Mouse (Mus musculus) naive thymus-derived CD4-positive, alpha-beta T cell, adult 2 months (primary cell): ENCODE measurements around the gene Gpr26.

ENCODE experiments used
- DNase-seq: peaks from one replicate; pipeline ENCODE4 v3.0.0-alpha.2; 2011; ENCODE audit warnings: low read depth

Gene Gpr26

DNA sequence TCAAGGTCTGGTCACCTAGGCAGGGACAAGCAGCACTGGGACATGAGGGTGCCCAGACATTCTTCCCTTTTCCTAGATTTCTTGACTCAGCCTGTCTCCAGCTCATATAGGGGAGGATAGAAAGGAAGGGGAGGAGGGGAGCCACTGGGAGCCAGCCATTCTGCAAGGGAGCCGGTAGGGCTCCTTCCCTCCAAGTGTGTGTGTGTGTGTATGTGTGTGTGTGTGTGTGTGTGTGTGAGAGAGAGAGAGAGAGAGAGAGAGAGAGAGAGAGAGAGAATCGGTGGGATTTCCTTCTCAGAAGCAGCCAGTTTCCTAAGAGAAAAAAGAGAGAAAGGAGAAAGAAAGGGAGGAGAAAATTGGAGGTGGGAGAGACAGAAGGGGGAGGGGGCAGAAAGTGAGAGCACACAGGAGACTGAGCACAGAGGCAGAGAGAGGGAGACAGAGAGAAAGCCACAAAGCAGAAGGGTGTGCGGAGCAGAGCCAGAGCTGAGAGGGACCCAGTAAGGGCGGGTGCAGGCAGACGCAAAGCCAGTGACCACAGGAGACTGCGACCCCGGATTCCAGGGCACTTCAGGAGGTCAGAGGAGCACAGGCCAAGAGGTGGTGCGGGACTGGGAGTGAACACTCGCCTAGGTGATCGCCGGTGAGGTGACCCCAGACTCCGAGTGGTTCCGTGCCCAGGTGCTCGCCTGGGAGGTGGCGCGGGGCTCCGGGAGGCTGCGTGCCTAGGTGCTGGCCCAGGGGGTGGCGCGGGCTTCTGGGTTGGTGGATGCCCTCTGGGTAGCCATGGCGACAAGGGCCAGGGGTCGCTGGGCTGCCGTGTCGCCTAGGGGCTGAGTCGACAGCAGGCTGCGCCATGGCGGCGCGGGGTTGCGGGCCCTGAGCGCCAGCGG is at the start of gene Gpr26:
Gene Gpr26 (plus strand): TSS at position 438 of the 893 bp plus-strand sequence.
- DNase-seq: no peak

DNA sequence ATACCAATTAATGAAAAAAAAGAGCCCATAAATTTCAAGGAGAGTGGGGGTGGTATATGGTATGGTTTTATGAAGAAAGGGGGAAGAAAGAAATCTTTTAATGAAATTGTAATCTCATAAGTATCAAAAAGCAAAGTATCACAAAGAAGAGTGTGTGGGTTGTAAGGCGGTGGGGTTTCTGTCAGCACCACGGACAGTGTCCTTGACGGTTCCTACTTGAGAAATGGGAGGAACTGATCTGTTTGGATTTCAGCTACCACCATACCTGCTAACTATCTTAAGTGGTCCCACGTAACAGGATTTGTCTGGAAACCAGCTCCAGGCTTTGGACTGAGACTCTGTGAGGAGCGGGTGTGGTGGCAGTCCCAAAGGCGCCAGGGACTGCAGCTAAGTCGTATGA is 48.9 kb upstream of the Gpr26 start:
- DNase-seq: no peak

DNA sequence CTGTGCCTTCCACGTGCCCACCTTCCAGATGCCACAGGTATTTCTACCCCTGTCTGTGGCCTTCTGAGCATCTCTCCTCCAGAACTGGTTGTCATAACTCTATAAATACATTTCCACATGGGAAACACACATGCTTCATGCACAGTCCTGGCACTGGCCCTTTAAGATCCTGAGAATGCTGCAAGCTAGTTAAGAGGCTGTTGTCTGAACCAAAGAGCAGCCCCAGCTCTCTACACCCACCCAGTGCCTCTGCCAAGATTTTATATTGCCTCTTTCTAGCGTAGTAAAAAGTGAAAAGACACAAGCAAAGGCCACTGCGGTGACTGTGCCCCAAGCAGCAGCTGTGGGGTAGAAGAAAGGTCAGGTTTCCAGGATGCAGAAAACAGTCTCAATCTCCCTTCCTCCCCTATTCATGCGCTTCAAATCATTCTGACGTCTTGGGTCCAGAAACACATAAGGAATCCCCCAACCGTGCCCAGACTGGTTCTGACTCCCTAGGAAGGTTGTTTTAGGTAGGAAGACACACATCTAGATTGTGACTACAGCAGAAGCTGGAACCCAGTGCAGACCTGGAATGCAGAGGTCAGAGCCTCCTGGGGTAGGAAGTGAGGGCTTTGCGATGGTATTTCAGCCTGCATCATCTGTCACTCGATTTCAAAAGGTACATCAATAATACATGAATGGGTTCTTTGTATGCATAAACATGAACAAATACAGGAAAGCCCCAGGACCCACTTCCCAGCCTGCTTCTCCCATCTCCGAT is 38.8 kb upstream of the Gpr26 start:
- no peak for DNase-seq

DNA sequence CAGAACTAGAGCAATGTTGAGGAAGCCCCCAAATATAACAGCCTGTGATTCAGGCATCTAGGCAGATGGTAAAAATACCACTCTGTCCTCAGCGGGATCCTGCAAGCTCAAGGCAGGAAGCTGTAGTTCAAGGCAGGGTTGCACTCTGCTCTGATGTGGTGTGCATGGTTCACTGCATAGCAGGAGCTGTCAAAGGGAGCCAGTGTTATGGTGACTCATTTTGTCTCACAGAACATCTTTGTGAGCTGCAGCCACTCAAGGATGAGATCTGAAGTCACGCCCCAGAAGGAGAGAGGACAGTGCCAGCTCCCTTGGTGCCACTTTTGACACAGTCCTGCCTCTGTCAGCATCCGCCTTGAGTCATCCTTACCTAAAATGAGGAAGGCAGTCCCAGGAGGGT is 28.6 kb upstream of the Gpr26 start:
- no peak for DNase-seq

DNA sequence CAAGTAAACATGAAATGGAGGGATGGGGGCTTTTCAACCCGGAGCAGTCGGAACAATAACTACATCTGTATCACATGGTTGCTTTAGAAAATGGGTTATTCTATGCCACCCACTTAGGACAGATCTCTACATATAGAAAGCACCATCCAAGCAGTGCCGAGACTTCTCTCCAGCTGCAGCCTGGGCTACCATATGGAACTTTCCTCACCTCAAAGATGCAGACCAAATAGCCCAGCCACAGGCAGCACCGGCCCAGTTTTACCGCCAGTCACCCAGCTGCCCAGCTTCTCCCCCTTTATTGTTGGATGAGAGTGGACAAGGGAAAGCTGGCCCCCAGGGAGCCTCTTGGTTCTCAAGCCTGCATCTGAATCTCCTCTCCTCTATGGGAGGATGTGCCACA is 15.1 kb upstream of the Gpr26 start:
- DNase-seq: no peak

DNA sequence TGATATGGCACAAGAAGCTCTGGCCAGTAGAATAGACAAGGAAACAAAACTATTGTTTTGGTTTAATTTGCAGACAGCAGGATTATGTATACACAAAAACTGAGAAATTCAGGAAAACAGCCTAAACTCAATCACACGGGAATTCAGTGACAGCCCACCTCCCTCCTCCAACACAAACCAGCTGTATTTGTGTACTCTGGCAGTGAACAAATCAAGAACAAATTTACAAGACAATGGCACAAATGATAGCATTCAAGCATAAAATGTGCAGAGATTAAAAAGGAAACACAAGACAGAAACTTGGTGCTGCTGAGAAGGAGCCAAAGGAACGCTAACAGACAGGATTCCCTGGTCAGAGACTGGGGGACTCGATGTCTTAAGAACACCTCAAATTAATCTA is 12.9 kb upstream of the Gpr26 start:
- DNase-seq: no peak

DNA sequence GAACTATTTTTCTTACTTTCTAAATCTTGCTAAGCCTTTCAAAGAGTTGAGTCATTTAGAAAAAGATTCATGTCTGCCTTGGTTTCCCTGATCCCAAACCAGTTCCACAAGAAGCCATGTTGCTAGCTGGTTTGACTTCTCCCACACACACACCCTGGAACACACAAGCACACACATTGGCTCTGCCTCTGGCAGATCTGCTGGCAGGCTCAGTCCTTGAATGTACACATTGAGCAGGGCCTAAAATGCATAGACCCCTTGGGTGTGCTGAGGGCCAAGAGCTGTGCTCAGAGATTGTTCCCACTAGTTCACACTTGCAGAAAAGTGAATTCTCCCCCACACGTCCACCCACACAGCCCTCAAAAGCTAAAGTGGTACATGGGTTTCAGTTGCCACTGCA is 7.6 kb upstream of the Gpr26 start:
- no peak for DNase-seq

DNA sequence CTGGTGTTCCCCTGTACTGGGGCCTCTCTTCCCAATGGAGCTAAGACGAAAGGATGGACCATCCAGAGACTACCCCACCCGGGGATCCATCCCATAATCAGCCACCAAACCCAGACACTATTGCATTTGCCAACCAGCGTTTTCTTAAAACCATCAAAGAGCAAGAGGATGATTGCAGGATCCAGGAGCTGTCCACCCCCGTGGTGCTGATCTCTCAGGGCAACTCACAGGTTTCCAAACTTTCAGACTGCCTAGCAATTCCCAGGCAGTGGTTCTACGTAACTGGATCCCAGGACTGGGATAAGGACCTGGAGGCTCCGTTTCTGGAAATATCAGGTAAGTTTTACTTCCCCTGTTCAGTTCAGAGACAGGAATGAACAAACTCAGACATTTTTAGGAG is 5.7 kb upstream of the Gpr26 start:
- DNase-seq: no peak

DNA sequence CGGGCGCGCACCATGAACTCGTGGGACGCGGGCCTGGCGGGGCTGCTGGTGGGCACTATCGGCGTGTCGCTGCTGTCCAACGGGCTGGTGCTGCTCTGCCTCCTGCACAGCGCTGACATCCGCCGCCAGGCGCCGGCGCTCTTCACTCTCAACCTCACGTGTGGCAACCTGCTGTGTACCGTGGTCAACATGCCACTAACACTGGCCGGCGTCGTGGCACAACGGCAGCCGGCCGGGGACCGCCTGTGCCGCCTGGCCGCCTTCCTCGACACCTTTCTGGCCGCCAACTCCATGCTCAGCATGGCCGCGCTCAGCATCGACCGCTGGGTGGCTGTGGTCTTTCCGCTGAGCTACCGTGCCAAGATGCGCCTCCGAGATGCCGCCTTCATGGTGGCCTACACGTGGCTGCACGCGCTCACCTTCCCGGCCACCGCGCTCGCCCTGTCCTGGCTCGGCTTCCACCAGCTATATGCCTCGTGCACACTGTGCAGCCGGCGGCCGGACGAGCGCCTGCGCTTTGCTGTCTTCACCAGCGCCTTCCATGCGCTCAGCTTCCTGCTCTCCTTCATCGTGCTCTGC is 745 bp downstream of the Gpr26 start:
- DNase-seq: no peak

DNA sequence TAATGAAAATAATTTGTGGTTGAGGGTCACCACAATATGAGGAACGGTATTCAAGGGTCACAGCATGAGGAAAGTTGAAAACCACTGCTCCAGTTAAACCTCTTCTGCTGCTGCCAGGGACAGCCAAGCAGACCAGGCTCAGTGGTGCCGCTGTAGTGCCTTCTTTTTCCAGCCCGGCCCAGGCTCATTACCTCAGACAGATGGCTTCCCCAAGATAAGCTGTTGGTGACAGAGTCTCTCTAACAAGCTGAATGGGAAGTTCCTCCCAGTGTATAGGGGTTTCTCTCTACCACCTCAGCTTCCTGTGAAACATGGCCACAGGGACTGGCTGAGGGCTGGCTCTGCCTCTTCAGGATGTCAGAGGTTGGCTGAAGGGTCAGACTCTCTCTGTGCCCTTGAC is 4.0 kb downstream of the Gpr26 start:
- DNase-seq: no peak

DNA sequence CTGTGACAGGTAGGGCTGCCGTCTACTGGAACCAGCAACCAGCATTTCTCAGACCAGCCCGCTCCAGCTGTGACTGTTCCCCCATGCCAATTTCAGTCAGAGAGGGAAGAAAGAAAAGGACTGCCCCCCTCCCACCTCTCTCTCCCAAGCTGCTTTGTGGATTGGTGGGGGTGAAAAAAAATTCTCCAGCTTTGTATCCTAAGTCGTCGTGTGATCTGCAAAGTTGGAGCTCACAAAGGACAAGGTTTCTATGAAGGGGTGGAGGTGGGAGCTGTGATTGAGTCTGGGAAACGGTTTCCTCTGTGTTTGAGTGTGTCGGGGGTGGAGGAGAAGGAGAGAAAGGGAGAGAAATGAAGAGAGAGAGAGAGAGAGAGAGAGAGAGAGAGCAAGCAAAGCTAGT is 9.6 kb downstream of the Gpr26 start:
- DNase-seq: no peak

DNA sequence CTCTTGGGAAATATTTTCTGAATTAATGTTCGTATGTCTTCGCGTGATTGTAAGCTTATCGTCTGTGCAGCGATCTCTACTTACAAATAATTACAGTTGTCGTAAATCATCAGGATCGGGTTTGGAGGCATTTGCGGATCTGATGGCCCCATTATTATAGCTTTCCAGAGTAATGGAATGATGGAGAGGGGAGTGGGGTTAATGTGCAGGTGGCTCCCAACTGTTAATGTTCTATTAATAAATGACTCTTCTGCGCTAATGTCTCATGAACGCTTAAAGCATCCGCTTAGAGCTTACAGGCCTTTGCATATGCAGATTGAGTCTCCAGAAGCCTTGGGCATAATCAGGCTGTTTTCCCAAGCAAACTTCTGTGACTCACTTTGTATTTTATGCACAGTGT is 12.3 kb downstream of the Gpr26 start:
- DNase-seq: no peak

DNA sequence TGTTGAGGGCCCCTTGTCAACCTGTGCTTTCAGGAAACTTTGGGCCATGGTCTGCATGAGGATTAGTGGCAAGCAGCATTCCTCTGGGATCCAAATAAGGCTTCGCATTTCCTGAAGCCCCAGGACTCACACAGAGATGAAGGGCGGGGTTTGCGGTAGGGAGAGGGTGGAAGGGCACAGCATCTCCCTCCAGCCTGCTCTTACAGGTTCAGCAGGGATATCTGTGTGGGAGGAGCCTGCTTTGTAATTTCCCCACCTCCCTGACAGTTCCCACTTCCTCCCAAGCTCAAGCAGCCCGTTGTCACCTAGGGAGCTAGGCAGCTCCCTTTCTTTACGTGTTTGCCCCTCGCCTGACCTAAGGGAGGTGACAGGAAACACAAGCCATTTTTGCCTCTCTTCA is 22.8 kb downstream of the Gpr26 start:
- DNase-seq: no peak

DNA sequence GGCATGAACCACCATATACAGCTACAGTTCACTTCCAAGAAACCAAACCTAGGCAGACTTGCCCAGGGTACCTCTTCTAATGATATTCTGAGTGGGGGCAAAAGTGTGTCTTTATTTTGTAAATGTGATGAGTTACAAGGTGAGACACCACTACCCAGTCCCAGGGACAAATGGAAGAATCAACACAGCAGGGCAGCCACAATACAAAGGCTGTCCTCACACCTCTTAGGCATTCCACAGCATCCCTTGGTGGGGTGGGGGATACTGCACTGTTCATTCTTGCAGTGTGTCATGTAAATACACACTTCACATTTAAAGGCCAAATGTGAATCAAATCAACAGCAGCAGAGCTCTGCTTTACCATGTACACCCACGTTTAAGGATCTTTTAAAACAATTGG is 26.0 kb downstream of the Gpr26 start:
- no peak for DNase-seq

DNA sequence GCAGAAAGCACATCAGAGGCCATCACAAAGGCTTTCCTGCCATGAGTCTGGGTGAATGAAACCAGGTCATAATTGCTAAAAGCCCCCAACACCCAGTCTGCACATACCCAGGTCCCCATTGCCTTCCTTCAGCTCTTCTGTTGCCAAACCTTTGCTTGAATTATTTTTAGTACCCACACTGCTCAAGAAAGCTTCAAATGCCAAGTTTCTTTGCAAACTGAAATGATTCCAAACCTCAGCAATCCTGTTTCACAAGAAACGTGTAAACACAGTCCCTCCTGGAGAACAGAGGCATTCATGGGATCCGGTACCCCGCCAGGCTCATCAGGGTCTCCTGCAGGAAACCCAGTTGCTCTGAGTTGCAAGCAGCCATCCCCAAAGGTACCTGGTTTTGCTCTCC is 26.6 kb downstream of the Gpr26 start:
- no peak for DNase-seq

DNA sequence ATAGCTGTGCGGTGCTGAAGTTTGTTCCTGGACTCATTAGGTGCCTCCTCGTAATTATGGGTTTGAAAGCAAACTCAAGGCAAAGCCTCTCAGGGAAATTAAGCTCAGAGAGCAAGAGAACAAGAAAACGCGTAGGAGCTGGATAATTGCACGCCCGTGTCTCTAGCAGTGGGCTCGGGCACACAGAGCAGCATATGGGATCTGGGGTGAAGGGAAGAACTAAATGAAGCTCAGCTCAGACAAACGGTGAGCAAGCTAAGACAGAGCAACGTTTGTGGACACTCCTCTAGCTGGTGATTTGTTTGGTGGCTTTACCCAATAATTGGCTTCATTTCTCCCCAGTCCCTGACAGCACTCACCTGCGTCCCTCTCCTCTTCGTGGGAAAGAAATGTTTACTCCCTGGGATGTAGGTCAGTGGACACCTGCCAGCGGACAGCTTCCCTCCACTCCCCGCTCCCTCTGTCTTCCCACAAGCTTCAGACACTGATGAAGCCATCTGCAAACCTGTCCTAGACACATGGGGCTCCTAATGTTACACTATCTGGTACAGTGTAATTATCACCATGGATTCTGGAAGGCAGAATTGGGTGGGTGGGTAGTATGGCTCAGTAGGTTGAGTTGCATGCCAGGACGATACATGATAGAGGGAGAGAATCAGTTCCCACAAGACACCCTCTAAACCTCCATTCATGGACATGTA is 39.9 kb downstream of the Gpr26 start:
- no peak for DNase-seq

DNA sequence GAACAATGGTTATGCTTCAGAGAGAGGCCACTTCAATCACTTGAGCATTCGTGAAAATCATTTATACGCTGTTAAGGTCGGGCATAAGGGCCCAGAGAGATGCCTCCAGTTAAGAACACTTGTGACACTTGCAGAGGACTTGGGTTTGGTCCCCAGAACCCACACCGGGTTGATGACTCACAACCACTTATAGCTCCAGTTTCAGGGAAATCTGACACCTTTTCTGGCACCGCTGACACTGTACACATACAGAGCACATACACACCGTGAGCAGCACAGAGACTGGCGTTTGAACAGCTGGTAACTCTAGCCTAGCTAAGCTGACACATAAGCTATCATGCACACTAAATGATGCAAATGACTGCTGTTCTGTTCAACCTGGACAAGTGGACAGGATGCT is 42.7 kb downstream of the Gpr26 start:
- no peak for DNase-seq

DNA sequence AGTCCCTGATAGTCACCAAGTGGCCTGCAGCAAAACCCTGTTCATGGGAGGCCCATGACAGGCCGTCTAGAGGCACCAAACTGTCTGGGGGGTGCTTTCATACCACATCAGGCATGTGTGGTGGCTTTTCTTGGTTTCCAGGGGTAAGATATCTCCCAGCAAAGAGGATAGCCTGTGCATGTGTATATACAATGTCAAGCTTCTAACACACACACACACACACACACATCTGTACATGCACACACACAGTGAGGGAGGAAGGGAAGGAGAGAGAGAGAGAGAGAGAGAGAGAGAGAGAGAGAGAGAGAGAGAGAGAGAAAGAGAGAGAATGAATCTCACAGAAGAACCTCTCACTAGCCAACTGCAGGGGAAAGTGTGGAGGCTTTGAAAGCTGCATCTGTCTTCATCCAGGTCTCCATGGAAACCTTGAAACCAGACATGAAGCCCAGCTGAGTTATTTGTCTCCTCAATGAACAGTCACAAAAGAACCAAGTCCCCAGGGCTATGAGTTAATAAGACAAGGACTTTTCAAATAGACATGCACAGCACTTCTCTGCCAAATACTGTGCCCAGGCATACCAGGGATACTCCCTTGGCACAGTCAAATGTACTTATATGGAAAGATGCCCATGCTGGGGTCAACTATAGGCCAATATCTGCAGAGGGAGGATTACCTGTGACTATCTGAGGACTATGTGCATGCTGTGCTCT is 46.9 kb downstream of the Gpr26 start:
- no peak for DNase-seq

DNA sequence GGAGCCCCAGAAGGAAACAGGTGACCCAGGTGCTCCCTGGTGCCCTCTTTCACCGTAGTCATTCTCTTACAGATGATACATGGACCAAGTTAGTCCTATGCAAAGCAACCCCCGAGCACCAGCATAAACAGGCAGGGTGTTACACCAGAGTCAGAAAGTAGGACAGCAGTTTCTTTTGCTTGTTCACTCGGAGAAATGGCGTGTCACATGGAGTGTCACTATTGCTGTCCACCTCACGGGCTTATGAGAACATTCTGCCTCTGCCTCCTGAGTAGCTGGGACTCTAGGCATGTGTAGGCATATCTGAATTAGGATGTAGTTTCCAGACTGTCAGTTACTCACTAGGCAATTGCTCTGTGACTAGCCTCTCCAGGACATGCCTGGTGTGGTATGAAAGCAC is 47.7 kb downstream of the Gpr26 start:
- no peak for DNase-seq

DNA sequence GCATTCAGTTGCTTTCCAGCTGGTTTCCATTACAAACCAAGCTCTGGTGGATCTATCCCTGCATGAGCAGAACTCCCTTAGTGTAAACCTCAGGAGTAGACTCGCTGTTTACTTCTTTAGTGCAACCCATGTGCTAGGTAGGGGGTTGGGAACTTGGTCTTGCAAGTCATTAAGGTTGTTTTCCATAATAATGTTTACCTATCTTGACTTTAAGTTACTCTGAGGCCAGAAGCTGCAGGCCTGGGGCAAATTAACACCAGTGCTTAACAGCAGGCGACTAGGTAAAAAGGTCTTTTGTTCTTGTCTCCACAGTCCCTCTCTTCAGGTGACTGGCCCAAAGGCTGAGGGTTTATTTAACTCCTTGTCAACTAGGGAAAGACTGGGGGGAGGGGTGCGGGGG is 48.9 kb downstream of the Gpr26 start:
- no peak for DNase-seq

DNA sequence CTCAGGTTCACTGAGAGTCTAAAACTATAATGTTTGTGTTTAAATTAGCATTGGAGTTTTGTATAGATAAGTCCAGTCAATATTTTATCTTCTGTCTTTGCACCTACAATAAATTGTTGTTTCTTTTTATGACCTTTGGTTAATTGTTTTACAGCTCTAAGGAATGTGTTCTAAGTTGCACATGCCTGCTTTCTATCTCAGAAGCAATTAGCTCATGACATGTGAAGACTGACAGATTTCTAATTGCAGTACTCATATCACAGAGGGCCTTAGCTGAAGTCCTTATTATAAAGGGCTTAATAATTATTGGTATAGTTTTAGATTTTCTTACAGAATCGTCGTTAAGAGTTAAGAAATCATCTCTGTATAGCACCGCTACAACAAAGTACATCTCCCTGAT is 49.7 kb downstream of the Gpr26 start:
- no peak for DNase-seq

DNA sequence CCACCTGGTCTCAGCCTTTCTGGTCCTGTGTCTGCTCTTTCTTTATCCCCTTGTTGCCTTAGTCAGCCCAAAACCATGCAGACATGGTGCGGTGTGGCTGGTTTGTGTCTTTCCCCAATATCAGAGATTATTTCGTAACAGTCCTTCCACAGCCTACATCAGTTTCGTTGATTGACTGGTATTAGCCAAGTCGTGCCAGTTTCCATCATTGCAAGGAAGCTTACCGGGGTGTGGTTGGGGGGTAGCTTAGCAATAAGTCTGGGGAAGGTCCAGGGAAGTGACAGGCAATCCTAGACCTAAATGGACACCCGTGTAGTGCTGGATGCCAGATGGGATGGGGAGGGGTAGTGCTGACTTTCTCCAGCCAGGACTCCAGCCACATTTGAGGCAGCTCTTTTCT is 59.3 kb downstream of the Gpr26 start:
- DNase-seq: no peak
